Mouse (Mus musculus): ENCODE measurements at regions not wholly inside any gene's neighbourhood (a gene's known extent, or its start where the extent isn't known, plus 50 kb on each side); places are given as distances from the start of the nearest gene placed in this dataset.

- H3K27me3 ChIP-seq (ENCODE audit: insufficient read depth, poor library complexity, severe bottlenecking), result 0 out of 2 replicates have a peak, but pooled peaks cover 6% of the 10 kb centered on the region
- DNase-seq (ENCODE audit: low spot score), result no peak
- WGBS, result 44% methylated on average over 3 of the region's 3 CpGs
Observed at GRCm38 (mm10) chr4:87698750-87699149, 334.4 kb downstream of the Mllt3 start.

DNA sequence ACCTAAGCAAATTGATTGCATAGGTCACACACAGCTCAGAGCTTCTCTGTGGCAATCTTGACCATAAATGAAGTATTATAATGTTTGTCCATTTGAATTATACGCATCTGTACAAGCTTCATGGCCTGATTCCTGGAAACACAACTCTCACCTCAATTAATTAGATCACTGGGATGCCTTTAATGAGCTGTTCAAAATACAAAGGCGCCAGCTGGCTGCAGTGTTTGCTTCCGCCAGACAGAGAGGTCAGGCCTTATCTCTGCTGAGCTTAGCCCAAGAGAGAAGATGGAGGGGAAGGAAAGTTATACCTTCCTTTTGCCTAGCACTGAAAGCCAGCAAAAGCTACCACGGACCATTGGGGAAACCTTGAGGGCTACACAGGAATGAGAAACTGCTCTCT, 336.2 kb downstream of the Mllt3 start:
- 87% methylated on average over 4 of the region's 4 CpGs for WGBS
- no peak overlapping the region for H3K4me3 ChIP-seq
- no peak overlapping the region for H3K27ac ChIP-seq

More at GRCm38 (mm10) chr4:87698750-87699149, 334.4 kb downstream of the Mllt3 start:
- Histone ChIP-seq H3K4me1 (replicated peaks) (peaks cover 23% of the 10 kb centered on the region), H3K27ac (no peak overlapping the region), H3K4me3 (no peak overlapping the region), H3K9me3 (no peaks in the 10 kb centered on the region), H3K36me3 (no peaks in the 10 kb centered on the region)

DNA sequence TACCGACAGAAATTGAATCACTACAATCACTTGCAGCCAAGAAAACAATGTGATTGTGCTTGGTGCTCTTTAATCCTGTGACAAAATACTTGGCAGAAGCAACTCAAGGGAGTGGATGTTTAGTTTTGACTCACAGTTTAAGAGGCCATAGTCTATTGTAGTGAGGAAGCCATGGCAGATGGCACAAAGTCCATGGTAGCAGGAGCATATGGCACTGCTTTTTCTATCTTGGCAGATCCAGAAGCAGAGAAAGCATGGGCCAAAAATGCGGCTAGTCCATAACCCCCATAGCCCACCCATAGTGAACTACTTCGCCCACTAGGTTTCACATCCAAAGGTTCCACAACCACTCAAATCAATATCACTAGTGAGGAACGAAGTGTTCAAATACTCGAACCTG, 337.4 kb downstream of the Mllt3 start:
- H3K27ac ChIP-seq, result no peak overlapping the region
- H3K36me3 ChIP-seq, result no peaks in the 10 kb centered on the region
- no peaks in the 10 kb centered on the region for H3K27me3 ChIP-seq (ENCODE audit: insufficient read depth, poor library complexity, severe bottlenecking)
- H3K4me3 ChIP-seq, result no peak overlapping the region
- peaks cover 16% of the 10 kb centered on the region for H3K4me1 ChIP-seq (replicated peaks)
- no peak for DNase-seq (ENCODE audit: low spot score)
- 94% methylated on average over 5 of the region's 5 CpGs for WGBS
- H3K9me3 ChIP-seq, result no peaks in the 10 kb centered on the region

More for the DNA sequence above, 336.2 kb downstream of the Mllt3 start:
- Histone ChIP-seq H3K9me3 (no peaks in the 10 kb centered on the region), H3K36me3 (no peaks in the 10 kb centered on the region), H3K4me1 (replicated peaks) (peaks cover 16% of the 10 kb centered on the region), H3K27me3 (ENCODE audit: insufficient read depth, poor library complexity, severe bottlenecking) (no peaks in the 10 kb centered on the region)
- no peak for DNase-seq (ENCODE audit: low spot score)

DNA sequence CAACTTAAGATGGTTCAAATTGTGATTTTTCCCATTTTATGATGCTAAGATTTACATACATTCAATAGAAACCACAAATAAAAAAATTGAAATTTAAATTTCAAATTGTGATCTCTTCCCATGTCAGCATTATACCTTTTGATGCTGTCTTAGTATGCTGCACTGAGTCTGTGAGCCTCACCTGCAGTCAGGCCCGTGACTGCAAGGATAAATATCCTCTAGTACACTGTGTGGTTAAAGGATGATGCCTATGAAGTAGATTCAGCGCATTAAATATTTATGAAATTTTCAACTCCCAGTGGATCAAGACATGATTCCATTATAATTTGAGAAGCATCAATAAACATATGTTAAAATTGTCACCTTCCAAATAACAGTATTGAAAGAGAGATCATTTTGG, 340.4 kb downstream of the Mllt3 start:
- Histone ChIP-seq H3K4me1 (replicated peaks) (no peaks in the 10 kb centered on the region), H3K27ac (no peak overlapping the region), H3K36me3 (no peaks in the 10 kb centered on the region), H3K27me3 (ENCODE audit: insufficient read depth, poor library complexity, severe bottlenecking) (no peaks in the 10 kb centered on the region), H3K4me3 (no peak overlapping the region), H3K9me3 (no peaks in the 10 kb centered on the region)
- WGBS, result 86% methylated on average over 2 of the region's 2 CpGs
- DNase-seq (ENCODE audit: low spot score), result no peak

- Histone ChIP-seq H3K9me3 (no peaks in the 10 kb centered on the region), H3K27ac (no peak overlapping the region), H3K27me3 (ENCODE audit: insufficient read depth, poor library complexity, severe bottlenecking) (no peaks in the 10 kb centered on the region), H3K36me3 (no peaks in the 10 kb centered on the region), H3K4me1 (replicated peaks) (no peaks in the 10 kb centered on the region), H3K4me3 (no peak overlapping the region)
- DNase-seq (ENCODE audit: low spot score), result no peak
- WGBS, result 87% methylated on average over 1 of the region's 1 CpGs
Observed at GRCm38 (mm10) chr4:87684952-87685351, 348.2 kb downstream of the Mllt3 start.

DNA sequence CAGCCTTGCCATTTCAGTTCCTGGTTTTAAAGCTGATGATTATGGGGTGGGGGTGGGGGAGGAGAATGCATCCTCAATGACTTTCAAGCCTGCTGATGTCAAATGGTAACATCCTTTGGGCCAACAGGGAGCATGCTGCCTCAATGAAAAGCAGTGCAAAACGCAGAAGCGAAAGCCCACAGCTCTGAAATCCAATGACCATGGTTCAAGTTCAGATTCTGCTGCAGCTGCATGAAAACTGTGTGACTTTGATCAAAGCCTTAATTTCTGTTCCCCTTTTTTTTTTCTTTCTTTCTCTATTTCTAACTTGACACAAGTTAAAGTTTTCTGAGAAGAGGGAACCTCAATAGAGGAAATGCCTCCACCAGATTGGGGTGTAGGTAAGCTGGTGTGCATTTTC, 350.4 kb downstream of the Mllt3 start:
- DNase-seq (ENCODE audit: low spot score), result no peak

DNA sequence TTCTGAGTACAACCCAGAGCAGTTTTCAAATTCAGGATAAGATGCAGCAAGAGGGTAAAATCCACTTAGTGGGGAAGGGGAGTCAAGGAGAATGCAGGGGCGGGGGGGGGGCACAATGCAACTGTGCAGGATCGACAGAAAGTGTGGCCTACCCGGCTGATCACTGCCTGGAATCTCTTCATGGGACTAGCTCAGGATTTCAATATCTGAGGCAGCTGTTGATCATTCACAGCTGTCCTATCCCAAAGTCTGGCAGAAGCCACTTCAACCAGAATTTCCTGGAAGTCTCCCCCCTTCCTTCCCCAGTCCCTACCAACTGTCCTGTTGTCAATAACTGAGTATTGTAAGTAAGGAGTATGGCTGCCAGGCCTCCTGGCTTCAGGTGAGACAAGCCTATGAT, 362.1 kb downstream of the Mllt3 start:
- Histone ChIP-seq H3K9me3 (no peaks in the 10 kb centered on the region), H3K27ac (no peak overlapping the region), H3K4me1 (replicated peaks) (peaks cover 13% of the 10 kb centered on the region; the same call in 1 of the 2 replicates), H3K27me3 (ENCODE audit: insufficient read depth, poor library complexity, severe bottlenecking) (no peaks in the 10 kb centered on the region), H3K4me3 (no peak overlapping the region), H3K36me3 (no peaks in the 10 kb centered on the region)
- DNase-seq (ENCODE audit: low spot score), result no peak
- WGBS, result 82% methylated on average over 3 of the region's 3 CpGs

More for the DNA sequence above, 350.4 kb downstream of the Mllt3 start:
- Histone ChIP-seq H3K36me3 (no peaks in the 10 kb centered on the region), H3K4me1 (replicated peaks) (no peaks in the 10 kb centered on the region), H3K27ac (no peak overlapping the region), H3K9me3 (no peaks in the 10 kb centered on the region), H3K4me3 (no peak overlapping the region), H3K27me3 (ENCODE audit: insufficient read depth, poor library complexity, severe bottlenecking) (no peaks in the 10 kb centered on the region)
- WGBS, result 87% methylated on average over 2 of the region's 2 CpGs

- no peak overlapping the region for H3K4me3 ChIP-seq
- no peaks in the 10 kb centered on the region for H3K9me3 ChIP-seq
- no peak overlapping the region for H3K27ac ChIP-seq
- H3K36me3 ChIP-seq, result no peaks in the 10 kb centered on the region
- 69% methylated on average over 2 of the region's 2 CpGs for WGBS
- no peak for DNase-seq (ENCODE audit: low spot score)
- H3K27me3 ChIP-seq (ENCODE audit: insufficient read depth, poor library complexity, severe bottlenecking), result no peaks in the 10 kb centered on the region
- H3K4me1 ChIP-seq (replicated peaks), result peaks cover 13% of the 10 kb centered on the region; the same call in 1 of the 2 replicates
Observed at GRCm38 (mm10) chr4:87670167-87670566, 363.0 kb downstream of the Mllt3 start.

- no peaks in the 10 kb centered on the region for H3K9me3 ChIP-seq
- no peak overlapping the region for H3K27ac ChIP-seq
- no peak overlapping the region for H3K4me3 ChIP-seq
- H3K27me3 ChIP-seq (ENCODE audit: insufficient read depth, poor library complexity, severe bottlenecking), result no peaks in the 10 kb centered on the region
- H3K36me3 ChIP-seq, result no peaks in the 10 kb centered on the region
- DNase-seq (ENCODE audit: low spot score), result no peak
- H3K4me1 ChIP-seq (replicated peaks), result peaks cover 13% of the 10 kb centered on the region; the same call in 1 of the 2 replicates
- 53% methylated on average over 1 of the region's 1 CpGs for WGBS
Observed at GRCm38 (mm10) chr4:87669480-87669879, 363.7 kb downstream of the Mllt3 start.

DNA sequence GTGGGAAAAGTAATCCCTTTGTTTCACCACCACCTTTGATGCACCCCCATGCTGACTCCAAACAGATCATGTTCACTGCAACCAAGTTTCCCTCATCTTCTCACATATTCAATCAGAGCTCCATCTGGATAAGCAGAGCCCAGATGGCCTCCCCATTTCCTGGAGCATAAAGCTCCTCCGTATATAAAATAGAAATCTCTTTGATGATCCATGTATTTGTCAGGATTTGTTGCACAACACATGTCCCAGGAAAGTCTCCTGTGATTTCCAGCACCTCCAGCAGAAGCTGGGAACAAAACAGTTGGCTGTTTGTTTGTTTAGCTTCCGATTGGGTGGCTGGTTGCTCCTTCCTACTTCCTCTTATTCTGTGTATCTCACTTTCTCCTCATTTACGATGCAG, 364.9 kb downstream of the Mllt3 start:
- Histone ChIP-seq H3K36me3 (no peaks in the 10 kb centered on the region), H3K27me3 (ENCODE audit: insufficient read depth, poor library complexity, severe bottlenecking) (no peaks in the 10 kb centered on the region), H3K4me3 (no peak overlapping the region), H3K9me3 (no peaks in the 10 kb centered on the region), H3K4me1 (replicated peaks) (peaks cover 22% of the 10 kb centered on the region), H3K27ac (0 out of 2 replicates have a peak overlapping the region, but pooled peaks have one; percentile 12)
- DNase-seq (ENCODE audit: low spot score), result no peak
- WGBS, result 45% methylated on average over 3 of the region's 3 CpGs

GRCm38 (mm10) chr4:87667556-87668154, 365.5 kb downstream of the Mllt3 start:
- no peaks in the 10 kb centered on the region for H3K9me3 ChIP-seq
- DNase-seq (ENCODE audit: low spot score), result no peak
- 91% methylated on average over 5 of the region's 5 CpGs for WGBS
- no peaks in the 10 kb centered on the region for H3K27me3 ChIP-seq (ENCODE audit: insufficient read depth, poor library complexity, severe bottlenecking)
- H3K36me3 ChIP-seq, result no peaks in the 10 kb centered on the region
- H3K4me1 ChIP-seq (replicated peaks), result peaks cover 28% of the 10 kb centered on the region
- no peak overlapping the region for H3K27ac ChIP-seq
- no peak overlapping the region for H3K4me3 ChIP-seq

DNA sequence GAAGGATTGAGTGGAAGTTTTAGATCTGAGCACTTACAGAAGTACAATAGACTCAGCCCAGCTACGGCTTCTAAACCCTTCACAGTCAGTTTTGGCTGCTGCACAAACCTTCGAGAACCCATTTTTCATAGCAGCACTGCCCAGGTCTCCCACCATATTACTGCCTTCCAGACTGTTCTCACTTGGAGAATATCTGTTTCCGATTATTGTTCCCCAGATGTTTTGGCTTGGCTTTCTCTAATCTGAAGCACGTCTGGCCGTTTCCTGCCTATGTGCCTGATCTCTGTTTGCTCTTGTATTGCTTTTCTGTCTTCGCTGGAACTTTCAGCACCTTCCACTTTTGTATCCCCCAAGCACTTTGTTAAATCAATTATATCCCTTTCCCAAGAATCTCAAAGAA, 368.0 kb downstream of the Mllt3 start:
- no peak overlapping the region for H3K4me3 ChIP-seq
- no peaks in the 10 kb centered on the region for H3K9me3 ChIP-seq
- H3K27ac ChIP-seq, result no peak overlapping the region
- no peaks in the 10 kb centered on the region for H3K27me3 ChIP-seq (ENCODE audit: insufficient read depth, poor library complexity, severe bottlenecking)
- H3K4me1 ChIP-seq (replicated peaks), result peaks cover 29% of the 10 kb centered on the region
- no peaks in the 10 kb centered on the region for H3K36me3 ChIP-seq
- 77% methylated on average over 6 of the region's 6 CpGs for WGBS
- DNase-seq (ENCODE audit: low spot score), result no peak

DNA sequence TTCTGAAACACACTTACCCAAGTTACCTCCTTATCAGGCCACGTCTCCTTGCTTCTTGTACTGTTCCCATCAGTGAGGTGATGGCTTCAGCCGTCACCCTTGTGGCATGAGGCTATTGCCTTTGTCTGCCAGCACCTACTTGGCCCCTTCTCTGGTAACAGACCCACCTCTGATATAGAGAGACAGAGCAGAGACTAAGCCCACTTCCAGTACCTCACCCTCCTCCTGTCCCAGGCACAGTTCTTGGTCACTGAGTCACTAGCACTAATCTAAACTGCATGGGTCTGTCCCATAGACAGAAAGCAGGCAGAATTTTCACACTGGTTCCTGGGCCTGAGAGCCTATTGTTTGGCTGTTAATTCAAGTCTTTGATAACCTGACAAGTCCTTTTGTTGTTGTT, 370.3 kb downstream of the Mllt3 start:
- WGBS, result 74% methylated on average over 2 of the region's 2 CpGs
- DNase-seq (ENCODE audit: low spot score), result no peak
- Histone ChIP-seq H3K9me3 (no peaks in the 10 kb centered on the region), H3K27me3 (ENCODE audit: insufficient read depth, poor library complexity, severe bottlenecking) (no peaks in the 10 kb centered on the region), H3K4me1 (replicated peaks) (peaks cover 25% of the 10 kb centered on the region), H3K27ac (peak overlapping the region; percentile 35; the same call in 1 of the 2 replicates), H3K36me3 (no peaks in the 10 kb centered on the region), H3K4me3 (no peak overlapping the region)

- 46% methylated on average over 4 of the region's 4 CpGs for whole genome bisulfite sequencing
- H3K27me3 ChIP-seq (ENCODE audit: insufficient read depth, poor library complexity, severe bottlenecking), result no peaks in the 10 kb centered on the region; the same call in 1 of the 2 replicates
- H3K27ac ChIP-seq, result no peak overlapping the region
- H3K4me3 ChIP-seq, result no peak overlapping the region
- no peaks in the 10 kb centered on the region for H3K36me3 ChIP-seq
- peaks cover 20% of the 10 kb centered on the region for H3K4me1 ChIP-seq (replicated peaks)
- no peak for DNase-seq (ENCODE audit: low spot score)
- H3K9me3 ChIP-seq, result no peaks in the 10 kb centered on the region
Observed at GRCm38 (mm10) chr4:87658316-87658715, 374.8 kb downstream of the Mllt3 start.
